Mouse (Mus musculus) spleen, postnatal 14 days (tissue): ENCODE measurements at regions not wholly inside any gene's neighbourhood (a gene's known extent, or its start where the extent isn't known, plus 50 kb on each side); places are given as distances from the start of the nearest gene placed in this dataset.
"Not testable (repeated sequence)": the region's sequence is repeated elsewhere in the genome, so short reads cannot be mapped to it uniquely, and the experiment has no call there.

Experiments
- DNase-seq, 2 experiments: peaks; one replicate each; pipeline ENCODE4 v3.0.0; 2021 to 2022; ENCODE audit warnings: low spot score in 2 of 2

DNA sequence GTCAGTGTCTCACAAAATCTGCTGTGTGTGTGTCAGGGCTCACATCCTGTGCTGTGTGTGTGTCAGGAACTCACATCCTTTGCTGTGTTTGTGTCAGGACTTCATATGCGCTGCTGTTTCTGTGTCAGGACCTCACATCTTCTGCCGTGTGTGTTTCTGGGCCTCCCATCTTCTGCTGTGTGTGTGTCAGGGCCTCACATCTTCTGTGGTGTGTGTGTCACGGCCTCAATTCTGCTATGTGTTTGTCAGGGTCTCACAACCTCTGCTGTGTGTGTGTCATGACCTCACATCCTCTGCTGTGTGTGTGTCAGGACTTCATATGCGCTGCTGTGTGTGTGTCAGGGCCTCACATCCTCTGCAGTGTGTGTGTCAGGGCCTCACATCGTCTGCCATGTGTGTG lies 137.5 kb downstream of the Asmt start:
- DNase-seq: not testable (repeated sequence)

DNA sequence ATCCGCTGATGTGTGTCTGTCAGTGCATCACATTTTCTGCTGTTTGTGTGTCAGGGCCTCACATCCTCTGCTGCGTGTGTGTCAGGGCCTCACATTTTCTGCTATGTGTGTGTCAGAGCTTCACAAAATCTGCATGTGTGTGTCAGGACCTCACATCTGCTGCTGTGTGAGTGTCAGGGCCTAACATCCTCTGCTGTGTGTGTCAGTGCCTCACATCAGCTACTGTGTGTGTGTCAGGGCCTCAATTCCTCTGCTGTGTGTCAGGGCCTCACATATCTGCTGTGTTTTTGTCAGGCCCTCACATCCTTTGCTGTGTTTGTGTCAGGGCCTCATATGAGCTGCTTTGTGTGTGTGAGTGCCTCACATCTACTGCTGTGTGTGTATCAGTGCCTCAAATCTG lies 142.9 kb downstream of the Asmt start:
- no peak for DNase-seq

DNA sequence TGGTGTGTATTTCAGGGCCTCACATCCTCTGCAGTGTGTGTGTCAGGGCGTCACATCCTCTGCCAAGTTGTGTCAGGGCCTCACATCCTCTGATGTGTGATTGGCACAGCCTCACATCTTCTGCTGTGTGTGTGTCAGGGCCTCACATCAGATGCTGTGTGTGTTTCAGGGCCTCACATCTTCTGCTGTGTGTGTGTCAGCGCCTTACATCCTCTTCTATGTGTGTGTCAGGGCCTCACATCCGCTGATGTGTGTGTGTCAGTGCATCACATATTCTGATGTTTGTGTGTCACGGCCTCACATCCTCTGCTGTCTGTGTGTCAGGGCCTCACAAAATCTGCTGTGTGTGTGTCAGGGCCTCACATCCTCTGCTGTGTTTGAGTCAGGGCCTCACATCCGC lies 168.7 kb downstream of the Asmt start:
- not testable (repeated sequence) for DNase-seq

DNA sequence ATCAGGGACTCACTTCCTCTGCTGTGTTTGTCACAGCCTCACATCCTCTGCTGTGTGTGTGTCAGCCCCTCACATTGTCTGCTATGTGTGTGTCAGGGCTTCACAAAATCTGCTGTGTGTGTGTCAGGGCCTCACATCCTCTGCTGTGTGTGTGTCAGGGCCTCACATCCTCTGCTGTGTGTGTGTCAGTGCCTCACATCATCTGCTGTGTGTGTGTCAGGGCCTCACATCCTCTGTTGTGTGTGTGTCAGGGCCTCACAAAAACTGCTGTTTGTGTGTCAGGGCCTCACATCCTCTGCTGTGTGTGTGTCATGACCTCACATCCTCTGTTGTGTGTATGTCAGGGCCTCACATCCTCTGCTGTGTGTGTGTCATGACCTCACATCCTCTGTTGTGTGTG lies 169.1 kb downstream of the Asmt start:
- DNase-seq: peak in 1 of 2 experiments; percentile 1

DNA sequence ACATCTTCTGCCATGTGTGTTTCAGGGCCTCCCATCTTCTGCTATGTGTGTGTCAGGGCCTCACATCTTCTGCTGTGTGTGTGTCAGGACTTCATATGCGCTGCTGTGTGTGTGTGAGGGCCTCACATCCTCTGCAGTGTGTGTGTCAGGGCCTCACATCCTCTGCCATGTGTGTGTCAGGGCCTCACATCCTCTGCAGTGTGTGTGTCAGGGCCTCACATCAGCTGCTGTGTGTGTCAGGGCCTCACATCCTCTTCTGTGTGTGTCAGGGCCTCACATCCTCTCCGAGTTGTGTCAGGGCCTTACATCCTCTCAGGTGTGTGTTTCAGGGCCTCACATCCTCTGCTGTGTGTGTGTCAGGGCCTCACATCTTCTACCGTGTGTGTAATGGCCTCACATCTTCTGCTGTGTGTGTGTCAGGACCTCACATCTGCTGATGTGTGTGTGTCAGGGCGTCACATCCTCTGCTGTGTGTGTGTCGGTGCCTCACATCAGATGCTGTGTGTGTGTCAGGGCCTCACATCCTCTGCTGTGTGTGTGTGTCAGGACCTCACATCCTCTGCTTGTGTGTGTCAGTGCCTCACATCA lies 170.5 kb downstream of the Asmt start:
- peak in 1 of 2 experiments; percentile 2 for DNase-seq

DNA sequence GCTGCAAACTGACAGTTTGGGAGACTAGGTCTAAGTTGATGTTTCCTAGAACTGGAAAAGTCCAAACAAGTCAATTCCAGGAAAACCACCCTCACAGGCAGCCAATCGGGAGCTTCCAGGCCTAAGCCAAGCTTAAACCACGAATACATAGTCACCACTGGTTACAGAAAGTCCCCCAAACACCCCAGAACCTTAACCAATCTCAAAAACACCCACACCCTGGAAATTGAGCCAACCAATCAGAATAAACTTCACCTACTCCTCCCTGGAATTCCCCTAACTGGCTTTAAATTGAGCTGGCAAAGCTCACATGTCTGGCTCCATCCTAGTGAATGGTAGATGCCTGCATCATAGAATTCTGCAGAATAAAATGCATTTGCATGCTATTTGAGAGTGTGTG lies 204.2 kb downstream of the Asmt start:
- DNase-seq: not testable (repeated sequence)

DNA sequence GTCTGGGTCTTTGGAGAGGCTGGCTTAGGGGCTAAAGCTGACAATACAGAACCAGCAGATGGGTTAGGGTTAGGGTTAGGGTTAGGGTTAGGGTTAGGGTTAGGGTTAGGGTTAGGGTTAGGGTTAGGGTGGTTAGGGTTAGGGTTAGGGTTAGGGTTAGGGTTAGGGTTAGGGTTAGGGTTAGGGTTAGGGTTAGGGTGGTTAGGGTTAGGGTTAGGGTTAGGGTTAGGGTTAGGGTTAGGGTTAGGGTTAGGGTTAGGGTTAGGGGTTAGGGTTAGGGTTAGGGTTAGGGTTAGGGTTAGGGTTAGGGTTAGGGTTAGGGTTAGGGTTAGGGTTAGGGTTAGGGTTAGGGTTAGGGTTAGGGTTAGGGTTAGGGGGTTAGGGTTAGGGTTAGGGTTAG lies 208.4 kb downstream of the Asmt start:
- not testable (repeated sequence) for DNase-seq
